Mouse (Mus musculus): ENCODE results near the gene Rpl13a. TPM values are rescaled to one million over a fixed set of nuclear protein-coding genes. Genes with fewer than 3 reads are reported as not detected.
A peak's percentile ranks its signal among the peaks of the same experiment; 100 is the strongest.
"Not testable (repeated sequence)": the region's sequence is repeated elsewhere in the genome, so short reads cannot be mapped to it uniquely, and the experiment has no call there.

The Rpl13a gene
- polyA plus RNA-seq, 1 experiment, result 1,193 TPM

DNA sequence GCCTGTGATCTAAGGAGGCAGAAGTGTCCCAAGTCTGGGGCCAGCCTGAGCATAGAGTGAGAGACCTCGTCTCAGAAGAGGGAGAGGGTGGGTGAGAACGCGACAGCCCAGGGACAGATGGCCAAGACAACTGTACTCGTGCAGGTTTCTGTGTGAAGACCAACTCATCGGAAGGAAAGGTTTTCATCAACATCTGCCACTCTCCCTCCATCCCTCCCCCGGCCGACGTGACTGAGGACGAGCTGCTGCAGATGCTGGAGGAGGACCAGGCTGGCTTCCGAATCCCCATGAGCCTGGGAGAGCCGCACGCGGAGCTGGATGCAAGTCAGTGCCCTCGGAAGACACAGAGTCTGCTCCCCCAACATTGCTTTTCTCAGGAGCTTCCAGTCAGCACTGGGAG, 28.9 kb upstream of the Rpl13a start:
- 88% methylated on average over 14 of the region's 14 CpGs for WGBS
- H3K27ac ChIP-seq (ENCODE audit: insufficient read depth, low read depth, low read length), result no peak overlapping the region
- H3K27me3 ChIP-seq (ENCODE audit: control insufficient read depth, insufficient read depth, low read length), result no peaks in the 10 kb centered on the region
- no peak overlapping the region for H3K4me3 ChIP-seq (ENCODE audit: low read depth, low read length)
- peaks cover 4% of the 10 kb centered on the region for H3K4me1 ChIP-seq (ENCODE audit: control insufficient read depth, insufficient read depth, insufficient read length, low read length)
- H3K36me3 ChIP-seq (ENCODE audit: control insufficient read depth, insufficient read depth, low read length), result 0 out of 2 replicates have a peak, but pooled peaks cover 2% of the 10 kb centered on the region
- no peak for TF ChIP-seq CTCF (IDR thresholded peaks at IDR 0.05; ENCODE audit: extremely low read depth, insufficient read length, insufficient replicate concordance, low read depth, low read length)
- TF ChIP-seq POLR2A (IDR thresholded peaks at IDR 0.05; ENCODE audit: low read depth, low read length), result no peak

DNA sequence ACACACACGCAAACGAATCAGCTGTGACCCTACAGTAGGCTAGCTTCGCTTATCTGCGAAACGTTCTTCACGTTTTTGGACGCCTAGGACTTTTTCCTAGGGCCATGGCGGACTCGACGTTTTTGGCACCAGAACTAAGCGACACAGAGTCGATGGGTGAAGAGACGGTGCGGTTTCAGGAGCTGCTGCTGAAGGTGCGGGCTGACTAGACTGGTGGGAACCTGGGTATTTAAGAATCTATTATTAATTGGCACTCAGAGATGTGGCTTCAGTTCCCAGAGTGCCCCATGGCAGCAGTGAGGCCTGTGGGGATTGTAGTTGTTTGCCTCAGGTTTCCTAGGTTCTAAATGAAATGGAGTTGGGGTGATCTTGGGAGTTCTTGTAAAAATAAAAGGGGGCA, 27.6 kb upstream of the Rpl13a start:
- 0 out of 2 replicates have a peak, but pooled peaks cover 2% of the 10 kb centered on the region for H3K36me3 ChIP-seq (ENCODE audit: control insufficient read depth, insufficient read depth, low read length)
- whole genome bisulfite sequencing, result 92% methylated on average over 15 of the region's 15 CpGs
- H3K27me3 ChIP-seq (ENCODE audit: control insufficient read depth, insufficient read depth, low read length), result no peaks in the 10 kb centered on the region
- H3K27ac ChIP-seq (ENCODE audit: insufficient read depth, low read depth, low read length), result no peak overlapping the region
- TF ChIP-seq CTCF (IDR thresholded peaks at IDR 0.05; ENCODE audit: extremely low read depth, insufficient read length, insufficient replicate concordance, low read depth, low read length) (no peak), POLR2A (IDR thresholded peaks at IDR 0.05; ENCODE audit: low read depth, low read length) (no peak)
- H3K4me1 ChIP-seq (ENCODE audit: control insufficient read depth, insufficient read depth, insufficient read length, low read length), result peaks cover 4% of the 10 kb centered on the region
- no peak overlapping the region for H3K4me3 ChIP-seq (ENCODE audit: low read depth, low read length)

DNA sequence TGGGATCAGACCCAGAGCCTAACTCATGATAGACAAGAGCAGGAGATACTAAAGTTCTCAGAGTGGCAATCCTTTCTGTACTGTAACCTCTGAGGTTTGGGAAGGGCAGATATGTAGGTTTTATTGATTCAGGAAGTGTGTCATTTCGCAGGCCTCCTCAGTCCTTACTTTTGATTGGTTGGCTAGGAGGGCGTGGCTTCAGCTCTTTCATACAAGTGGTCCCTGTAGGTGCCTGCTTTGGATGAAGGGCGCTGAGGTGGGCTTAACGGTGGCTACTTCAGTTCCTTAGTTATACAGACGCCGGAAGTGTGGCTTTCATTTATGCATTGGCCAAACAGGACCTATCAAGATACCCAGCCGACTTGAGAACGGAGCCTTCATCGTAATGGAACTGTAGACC, 27.0 kb upstream of the Rpl13a start:
- Histone ChIP-seq H3K4me3 (ENCODE audit: low read depth, low read length) (no peak overlapping the region), H3K36me3 (ENCODE audit: control insufficient read depth, insufficient read depth, low read length) (0 out of 2 replicates have a peak, but pooled peaks cover 2% of the 10 kb centered on the region), H3K4me1 (ENCODE audit: control insufficient read depth, insufficient read depth, insufficient read length, low read length) (peaks cover 7% of the 10 kb centered on the region), H3K27ac (ENCODE audit: insufficient read depth, low read depth, low read length) (peak overlapping the region; percentile 40; the same call in 1 of the 2 replicates), H3K27me3 (ENCODE audit: control insufficient read depth, insufficient read depth, low read length) (no peaks in the 10 kb centered on the region)
- 86% methylated on average over 9 of the region's 9 CpGs for WGBS
- TF ChIP-seq POLR2A (IDR thresholded peaks at IDR 0.05; ENCODE audit: low read depth, low read length) (no peak), CTCF (IDR thresholded peaks at IDR 0.05; ENCODE audit: extremely low read depth, insufficient read length, insufficient replicate concordance, low read depth, low read length) (no peak)

DNA sequence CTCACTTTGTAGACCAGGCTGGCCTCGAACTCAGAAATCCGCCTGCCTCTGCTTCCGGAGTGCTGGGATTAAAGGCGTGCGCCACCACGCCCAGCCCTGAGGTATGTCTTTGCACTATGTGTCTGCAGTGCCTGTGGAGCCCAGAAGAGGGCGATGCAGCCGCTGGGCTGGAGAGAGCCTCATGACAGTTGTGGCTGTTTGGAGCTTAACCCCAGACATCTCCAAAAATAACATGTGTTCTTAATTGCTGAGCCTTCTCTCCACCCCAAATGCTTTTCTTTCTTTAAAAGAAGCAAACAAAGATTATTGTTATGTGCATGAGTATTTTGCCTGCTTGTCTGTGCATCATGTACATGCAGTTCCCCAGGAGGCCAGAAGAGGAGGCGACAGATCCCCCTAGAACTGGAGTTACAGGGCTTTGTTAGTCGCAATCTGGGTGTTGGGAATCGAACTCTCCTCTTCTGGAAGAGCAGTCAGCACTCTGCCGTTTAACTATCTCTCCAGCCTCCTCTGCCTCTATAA, 26.5 kb upstream of the Rpl13a start:
- 0 out of 2 replicates have a peak, but pooled peaks cover 2% of the 10 kb centered on the region for H3K36me3 ChIP-seq (ENCODE audit: control insufficient read depth, insufficient read depth, low read length)
- peaks cover 7% of the 10 kb centered on the region for H3K4me1 ChIP-seq (ENCODE audit: control insufficient read depth, insufficient read depth, insufficient read length, low read length)
- H3K27ac ChIP-seq (ENCODE audit: insufficient read depth, low read depth, low read length), result peak overlapping the region; percentile 40; the same call in 1 of the 2 replicates
- peak overlapping the region; percentile 38 for H3K4me3 ChIP-seq (ENCODE audit: low read depth, low read length)
- TF ChIP-seq CTCF (IDR thresholded peaks at IDR 0.05; ENCODE audit: extremely low read depth, insufficient read length, insufficient replicate concordance, low read depth, low read length) (peak; percentile 56; the same call in 1 of the 2 replicates), POLR2A (IDR thresholded peaks at IDR 0.05; ENCODE audit: low read depth, low read length) (no peak)
- WGBS, result 63% methylated on average over 12 of the region's 12 CpGs
- H3K27me3 ChIP-seq (ENCODE audit: control insufficient read depth, insufficient read depth, low read length), result no peaks in the 10 kb centered on the region

DNA sequence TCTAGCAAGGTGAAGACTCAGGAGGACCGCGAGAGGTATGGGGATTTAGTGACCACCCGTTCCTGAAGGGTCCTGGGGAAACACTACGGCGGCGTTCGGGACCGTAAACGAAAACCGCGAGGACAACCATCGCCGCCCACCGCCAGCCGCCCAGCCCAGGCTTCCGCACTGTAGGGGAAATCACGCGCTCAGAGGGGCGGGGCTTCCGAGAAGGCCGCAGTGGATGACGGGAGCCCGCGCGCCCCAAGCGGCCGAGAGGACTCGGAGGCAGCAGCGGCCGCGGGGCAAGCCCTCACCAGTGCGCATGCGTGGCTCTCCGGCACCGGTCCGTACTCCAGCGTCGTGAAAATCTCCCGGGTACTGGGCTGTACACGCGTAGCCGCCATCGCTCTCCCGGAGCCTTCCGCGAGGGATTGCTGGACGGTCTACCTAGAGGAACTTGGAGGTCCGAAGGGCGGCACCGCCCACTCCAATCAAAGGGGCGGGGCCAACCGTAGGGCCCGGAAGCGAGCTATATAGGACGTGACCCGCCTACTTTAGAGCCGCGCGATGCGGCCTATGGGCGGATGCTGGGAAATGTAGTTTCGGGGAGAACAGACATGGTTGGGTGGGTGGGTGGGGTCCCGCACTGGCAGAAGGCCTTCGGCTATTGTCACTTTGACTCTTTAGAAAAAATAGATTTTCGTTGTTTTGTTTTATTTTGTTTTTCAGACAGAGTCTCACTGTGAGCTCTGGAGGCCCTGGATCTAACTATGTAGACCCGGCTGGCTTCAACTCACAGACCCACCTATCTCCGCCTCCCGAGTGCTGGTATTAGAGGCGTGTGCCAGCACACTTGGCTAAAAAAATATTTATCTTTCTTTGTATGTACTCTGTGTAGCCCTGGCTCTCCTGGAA, 25.8 kb upstream of the Rpl13a start, which contains the start of the genes Pih1d1 and Aldh16a1:
Pih1d1 (plus strand) TSS at position 208 of the 897 bp plus-strand sequence.
Aldh16a1 (minus strand) TSS at position 489 of the 897 bp plus-strand sequence.
- H3K36me3 ChIP-seq (ENCODE audit: control insufficient read depth, insufficient read depth, low read length), result 0 out of 2 replicates have a peak, but pooled peaks cover 2% of the 10 kb centered on the region
- no peaks in the 10 kb centered on the region for H3K27me3 ChIP-seq (ENCODE audit: control insufficient read depth, insufficient read depth, low read length)
- 1% methylated on average over 69 of the region's 69 CpGs for whole genome bisulfite sequencing
- H3K4me3 ChIP-seq (ENCODE audit: low read depth, low read length), result peak within 1 kb of the TSS; percentile 71
- TF ChIP-seq CTCF (IDR thresholded peaks at IDR 0.05; ENCODE audit: extremely low read depth, insufficient read length, insufficient replicate concordance, low read depth, low read length) (peak; percentile 52), POLR2A (IDR thresholded peaks at IDR 0.05; ENCODE audit: low read depth, low read length) (peak; percentile 97)
- peaks cover 7% of the 10 kb centered on the region for H3K4me1 ChIP-seq (ENCODE audit: control insufficient read depth, insufficient read depth, insufficient read length, low read length)
- H3K27ac ChIP-seq (ENCODE audit: insufficient read depth, low read depth, low read length), result peak within 1 kb of the TSS; percentile 93

DNA sequence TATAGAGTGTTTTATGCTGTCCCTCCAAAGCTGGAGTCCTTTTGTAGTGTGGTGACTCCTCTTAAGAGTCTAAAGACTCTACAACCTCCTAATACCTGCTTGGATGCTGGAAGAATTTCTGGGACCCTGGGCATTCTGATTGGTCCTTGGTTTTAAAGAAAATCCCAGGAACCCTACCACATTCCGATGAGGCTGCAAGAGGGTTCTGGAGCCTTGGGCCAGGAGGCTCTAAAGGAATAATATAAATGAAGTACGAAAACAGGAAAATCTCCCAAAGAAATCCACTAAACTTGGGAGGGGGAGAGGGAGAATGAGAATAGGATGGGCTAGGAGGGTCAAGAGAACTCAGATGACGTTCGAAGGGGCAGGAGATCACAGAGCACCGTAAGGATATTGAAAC, 25.0 kb upstream of the Rpl13a start:
- H3K36me3 ChIP-seq (ENCODE audit: control insufficient read depth, insufficient read depth, low read length), result no peaks in the 10 kb centered on the region
- WGBS, result 2% methylated on average over 5 of the region's 5 CpGs
- peaks cover 7% of the 10 kb centered on the region for H3K4me1 ChIP-seq (ENCODE audit: control insufficient read depth, insufficient read depth, insufficient read length, low read length)
- peak overlapping the region; percentile 71 for H3K4me3 ChIP-seq (ENCODE audit: low read depth, low read length)
- H3K27ac ChIP-seq (ENCODE audit: insufficient read depth, low read depth, low read length), result peak overlapping the region; percentile 93
- H3K27me3 ChIP-seq (ENCODE audit: control insufficient read depth, insufficient read depth, low read length), result no peaks in the 10 kb centered on the region
- TF ChIP-seq POLR2A (IDR thresholded peaks at IDR 0.05; ENCODE audit: low read depth, low read length) (no peak), CTCF (IDR thresholded peaks at IDR 0.05; ENCODE audit: extremely low read depth, insufficient read length, insufficient replicate concordance, low read depth, low read length) (no peak)

DNA sequence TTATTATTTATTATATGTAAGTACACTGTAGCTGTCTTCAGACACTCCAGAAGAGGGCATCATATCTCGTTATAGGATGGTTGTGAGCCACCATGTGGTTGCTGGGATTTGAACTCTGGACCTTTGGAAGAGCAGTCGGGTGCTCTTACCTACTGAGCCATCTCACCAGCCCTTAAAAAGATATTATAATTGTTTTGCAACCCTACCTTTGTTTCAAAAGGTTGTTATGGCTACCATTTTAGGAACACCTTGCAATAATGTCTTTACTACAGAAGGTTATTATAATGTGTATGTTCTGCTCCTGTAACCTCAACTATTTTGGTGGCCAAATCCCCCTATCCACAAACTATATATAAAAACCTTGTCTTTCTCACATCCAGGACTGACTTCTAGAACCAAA, 24.5 kb upstream of the Rpl13a start:
- H3K4me3 ChIP-seq (ENCODE audit: low read depth, low read length); H3K27ac ChIP-seq (ENCODE audit: insufficient read depth, low read depth, low read length); H3K27me3 ChIP-seq (ENCODE audit: control insufficient read depth, insufficient read depth, low read length); H3K4me1 ChIP-seq (ENCODE audit: control insufficient read depth, insufficient read depth, insufficient read length, low read length); H3K36me3 ChIP-seq (ENCODE audit: control insufficient read depth, insufficient read depth, low read length): not testable (repeated sequence)
- WGBS, result 52% methylated on average over 2 of the region's 2 CpGs
